Mouse (Mus musculus) cerebellum, adult 11 months (tissue): ENCODE data around the gene Myl7.

Experiments used
- DNase-seq: peaks from one replicate; pipeline ENCODE4 v3.0.0; 2022

Myl7 gene

DNA sequence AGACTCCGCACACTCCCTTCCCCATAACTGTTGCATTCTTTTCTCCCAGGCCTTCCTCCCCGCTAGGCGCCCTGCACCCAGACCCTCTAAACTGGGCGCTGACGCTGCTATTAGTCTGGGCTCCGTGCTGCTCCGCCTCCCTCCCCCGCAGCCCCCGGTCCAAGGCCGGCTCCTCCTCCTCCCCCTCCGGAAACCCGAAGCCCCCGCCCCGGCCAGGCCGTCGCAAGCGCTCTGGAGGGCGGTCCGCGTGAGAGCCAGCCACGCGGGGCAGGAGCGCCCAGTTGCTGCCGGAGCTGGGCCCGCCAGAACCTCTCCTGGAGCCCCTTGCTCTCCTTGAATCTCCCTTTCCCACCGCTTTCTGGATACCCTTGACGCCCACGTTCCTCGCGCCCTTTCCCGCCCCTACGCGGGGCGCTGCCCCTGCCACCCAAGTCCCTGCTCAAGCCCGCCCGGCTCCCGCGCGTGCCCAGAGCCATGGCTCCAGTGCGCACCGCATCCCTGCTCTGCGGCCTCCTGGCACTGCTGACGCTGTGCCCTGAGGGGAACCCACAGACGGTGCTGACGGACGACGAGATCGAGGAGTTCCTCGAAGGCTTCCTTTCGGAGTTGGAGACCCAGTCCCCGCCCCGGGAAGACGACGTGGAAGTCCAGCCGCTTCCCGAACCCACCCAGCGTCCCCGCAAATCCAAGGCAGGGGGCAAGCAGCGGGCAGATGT, 36.7 kb downstream of the Myl7 start, which contains the start of gene Aebp1:
Gene Aebp1 (plus strand): TSS at position 270 of the 716 bp plus-strand sequence.
- DNase-seq, result no peak

DNA sequence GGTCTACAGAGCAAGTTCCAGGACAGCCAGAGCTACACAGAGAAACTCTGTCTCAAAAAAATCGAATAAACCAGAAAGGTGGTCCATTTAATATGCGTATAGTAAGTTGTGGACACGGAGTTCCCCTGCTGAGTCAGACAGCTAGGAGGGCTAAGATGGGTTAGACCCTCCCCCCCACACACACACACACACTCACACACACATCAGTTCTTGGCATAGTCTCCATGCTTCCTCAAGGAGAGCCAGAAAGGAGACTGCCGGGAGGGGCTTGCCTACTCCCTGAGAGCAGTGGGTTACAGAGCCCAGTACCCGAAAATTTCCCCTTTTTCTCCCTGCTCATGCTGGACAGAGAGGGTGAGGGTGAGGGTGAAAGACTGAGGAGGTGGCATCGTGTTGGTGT, 37.9 kb downstream of the Myl7 start:
- DNase-seq, result no peak

DNA sequence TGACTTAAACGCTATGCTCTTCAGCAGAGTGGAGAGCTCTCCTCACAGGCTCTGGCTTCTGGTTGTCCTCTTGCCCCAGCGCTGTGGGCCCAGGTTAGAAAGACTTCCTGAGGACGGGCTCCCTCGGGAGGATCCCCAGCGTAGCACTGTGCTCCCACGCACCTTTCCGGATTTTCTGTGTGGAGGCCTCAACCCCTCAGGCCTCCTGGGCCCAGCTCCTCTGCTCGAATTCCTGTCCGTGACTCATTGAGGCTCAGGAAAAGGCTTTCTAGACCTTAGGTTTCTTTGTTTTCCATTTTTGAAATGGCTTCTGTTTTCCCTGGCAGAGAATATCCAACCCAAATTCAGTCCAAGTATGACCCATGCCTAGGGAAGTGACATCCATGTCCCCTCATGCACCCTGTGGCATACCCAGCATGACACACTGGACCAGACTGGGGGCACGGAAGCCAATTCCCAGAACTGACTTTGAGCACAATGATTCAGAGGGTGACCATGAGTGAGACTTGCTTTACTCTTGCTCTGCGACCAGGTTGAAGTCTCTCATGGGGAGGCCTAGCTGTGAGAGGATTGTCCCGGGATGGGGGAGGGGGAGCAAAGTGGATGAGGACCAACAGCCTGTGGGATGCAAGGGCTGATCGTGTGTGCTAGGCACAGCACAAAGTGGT, 38.6 kb downstream of the Myl7 start:
- no peak for DNase-seq

DNA sequence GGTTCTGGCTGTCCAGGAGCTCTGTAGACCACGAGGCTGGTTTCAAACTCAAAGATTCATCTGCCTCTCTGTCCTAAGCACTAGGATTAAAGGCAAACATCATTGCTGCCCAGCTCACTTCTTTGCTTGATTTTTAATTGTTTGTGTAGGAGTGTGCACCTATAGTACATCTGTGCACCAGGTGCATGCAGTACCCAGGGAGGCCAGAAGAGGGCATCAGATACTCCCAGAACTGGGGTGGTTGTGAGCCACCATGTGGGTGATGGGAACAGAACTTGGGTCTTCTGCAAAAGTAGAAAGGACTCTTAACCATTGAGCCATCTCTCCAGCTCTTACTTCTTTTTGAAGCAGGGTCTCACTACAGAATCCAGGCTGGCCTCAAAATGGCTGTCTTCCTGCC, 39.9 kb downstream of the Myl7 start:
- DNase-seq, result no peak

DNA sequence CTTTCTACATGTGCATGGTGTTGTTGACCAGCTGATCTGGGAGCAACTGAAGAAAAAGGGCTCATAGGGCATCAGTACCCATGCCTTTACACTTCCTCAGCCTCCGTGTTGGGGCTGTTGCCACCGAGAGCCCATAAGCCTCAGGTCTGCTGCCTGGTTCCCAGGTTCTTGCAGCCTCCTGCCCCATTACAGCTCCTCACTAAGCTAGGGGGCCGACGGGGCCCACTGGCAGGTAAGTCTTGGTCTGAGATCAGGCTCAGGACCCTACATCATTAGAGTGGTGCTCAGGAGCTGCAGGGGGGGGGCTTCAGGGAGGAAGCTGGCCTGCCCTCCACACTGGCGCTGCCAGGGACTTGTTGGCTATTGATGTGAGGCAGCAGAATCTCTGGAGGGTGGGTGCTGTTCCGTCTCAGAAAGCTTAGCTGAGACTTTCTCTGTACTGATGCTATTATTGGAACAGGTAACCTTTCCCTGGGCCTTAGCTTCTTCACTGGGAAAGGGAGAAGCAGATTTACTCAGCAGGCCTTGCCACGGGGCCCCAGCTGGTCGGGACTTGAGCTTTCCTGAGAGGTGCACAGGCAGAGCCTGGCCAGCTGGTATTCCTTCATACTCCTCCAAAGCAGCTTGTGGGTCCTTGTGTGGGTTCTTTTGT, 42.0 kb downstream of the Myl7 start:
- no peak for DNase-seq

DNA sequence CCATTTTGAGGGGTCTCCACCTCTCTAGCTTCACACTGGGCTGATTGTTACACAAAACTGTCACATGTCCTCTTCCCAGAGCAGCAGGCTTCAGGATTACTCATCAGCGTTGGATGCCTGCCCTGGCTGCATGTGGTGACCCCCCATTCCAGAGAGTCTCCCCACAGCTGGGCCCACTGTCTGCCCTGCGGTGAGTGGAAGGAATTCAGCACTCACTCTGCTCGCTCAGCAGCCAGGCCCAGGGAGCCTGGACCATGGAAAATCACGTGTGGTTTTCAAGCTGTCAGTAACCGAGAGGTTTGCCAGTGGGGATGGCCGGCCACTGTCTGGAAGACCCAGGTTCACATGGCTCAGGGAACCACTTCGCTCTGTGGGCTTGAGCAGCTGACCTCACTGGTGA, 42.7 kb downstream of the Myl7 start:
- no peak for DNase-seq

DNA sequence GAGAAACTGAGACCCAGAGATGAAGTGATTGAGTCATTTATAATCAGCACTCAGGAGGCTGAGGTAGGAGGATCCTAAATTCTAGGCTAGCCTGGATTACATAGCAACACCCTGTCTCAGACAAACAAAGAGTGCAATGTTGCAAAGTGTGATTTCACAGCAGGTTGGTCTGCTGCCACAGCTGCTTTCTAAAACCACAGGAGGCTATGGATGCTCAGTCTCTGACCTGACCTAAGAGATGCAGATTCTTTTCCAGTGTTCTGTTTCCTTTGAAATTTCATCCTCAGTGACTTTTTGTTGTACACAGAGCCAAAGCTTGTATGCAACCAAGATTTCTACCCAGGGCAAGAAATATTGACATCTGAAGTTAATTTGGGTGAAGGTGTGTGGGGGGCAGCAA, 43.1 kb downstream of the Myl7 start:
- no peak for DNase-seq

DNA sequence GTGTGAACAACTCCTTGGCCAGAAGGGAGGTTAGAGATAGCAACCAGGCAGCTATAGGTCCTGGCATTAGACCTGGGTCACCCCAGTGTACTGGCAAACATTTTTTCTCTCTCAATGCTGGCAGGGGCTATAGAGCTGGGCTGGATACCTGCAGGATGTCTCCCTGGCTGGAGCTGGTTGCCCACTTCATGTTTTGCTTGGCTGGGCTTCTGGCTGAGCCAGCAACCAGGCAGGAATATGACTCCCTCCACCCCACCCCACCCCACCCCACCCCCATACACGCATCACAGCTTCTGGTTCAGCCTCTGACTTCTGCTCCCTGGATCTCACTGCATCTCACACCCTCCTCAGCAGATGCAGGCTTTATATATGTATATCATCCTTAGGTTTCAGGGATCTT, 46.3 kb downstream of the Myl7 start:
- no peak for DNase-seq

DNA sequence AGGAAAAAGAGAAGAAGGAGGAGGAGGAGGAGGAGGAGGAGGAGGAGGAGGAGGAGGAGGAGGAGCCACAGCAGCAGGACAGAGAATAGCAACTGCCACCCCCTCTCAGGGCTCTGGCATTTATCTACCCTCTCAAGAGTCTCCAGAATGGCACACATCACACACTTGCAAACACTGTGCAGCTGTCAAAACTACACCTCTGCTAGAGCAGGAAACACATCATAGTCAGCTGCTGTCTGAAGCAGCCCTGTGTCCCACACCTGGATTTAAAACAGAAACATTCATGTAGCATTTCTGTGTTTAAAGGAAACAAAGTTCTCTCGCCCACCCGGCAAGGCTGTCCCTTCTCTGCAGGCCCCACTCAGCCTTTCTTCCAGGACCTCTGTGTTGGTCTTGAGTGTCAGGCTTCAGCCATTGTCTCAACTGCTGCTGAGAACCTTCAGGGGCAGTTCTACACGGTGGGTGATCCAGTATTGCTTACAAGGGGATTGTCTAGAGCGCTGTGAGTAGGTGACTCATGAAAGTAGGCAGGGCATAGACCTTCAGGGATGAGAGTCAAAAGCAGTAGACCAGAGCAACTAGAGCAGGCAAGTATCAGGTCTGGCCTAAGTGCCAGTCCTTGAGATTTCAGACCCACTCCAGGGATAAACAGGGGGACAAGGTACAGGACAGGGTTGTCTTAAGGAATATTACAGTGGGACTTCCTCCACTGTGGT, 47.4 kb downstream of the Myl7 start:
- DNase-seq, result no peak

DNA sequence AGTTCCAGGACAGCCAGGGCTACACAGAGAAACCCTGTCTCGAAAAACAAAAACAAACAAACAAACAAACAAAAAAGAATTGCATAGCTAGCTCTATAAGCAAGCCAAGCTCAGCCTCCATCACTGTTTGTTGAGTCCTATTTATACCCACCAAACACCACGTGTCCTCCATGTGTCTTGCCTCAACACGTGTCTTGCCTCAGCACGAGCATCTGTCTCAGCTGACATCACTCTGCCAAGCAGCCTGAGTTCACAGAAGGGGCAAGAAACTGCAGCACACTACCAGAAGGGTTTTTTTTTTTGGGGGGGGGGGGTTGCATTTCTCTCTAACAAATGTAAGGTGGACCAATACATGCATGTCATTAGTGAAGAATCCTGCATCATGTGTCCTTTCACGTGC, 48.1 kb downstream of the Myl7 start:
- DNase-seq, result no peak

DNA sequence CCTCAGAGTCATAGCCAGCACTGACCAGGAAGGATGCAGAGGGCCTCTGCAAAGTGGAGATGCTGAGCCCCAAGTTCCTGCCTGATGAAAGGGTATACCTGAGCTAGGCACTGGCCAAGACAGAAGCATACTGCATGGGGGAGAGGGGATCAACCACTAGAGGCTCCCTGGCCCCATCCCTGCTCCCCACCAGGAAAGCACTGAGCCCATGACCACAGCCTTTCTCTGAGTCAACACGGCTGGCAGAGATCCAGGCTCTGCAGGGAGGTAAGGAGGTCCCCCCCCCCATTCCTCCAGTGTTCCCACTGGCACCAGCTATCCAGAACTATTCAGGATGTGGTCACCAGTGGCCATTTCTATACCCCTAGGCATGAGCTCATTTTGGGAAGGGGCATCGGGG, 49.3 kb downstream of the Myl7 start:
- no peak for DNase-seq

DNA sequence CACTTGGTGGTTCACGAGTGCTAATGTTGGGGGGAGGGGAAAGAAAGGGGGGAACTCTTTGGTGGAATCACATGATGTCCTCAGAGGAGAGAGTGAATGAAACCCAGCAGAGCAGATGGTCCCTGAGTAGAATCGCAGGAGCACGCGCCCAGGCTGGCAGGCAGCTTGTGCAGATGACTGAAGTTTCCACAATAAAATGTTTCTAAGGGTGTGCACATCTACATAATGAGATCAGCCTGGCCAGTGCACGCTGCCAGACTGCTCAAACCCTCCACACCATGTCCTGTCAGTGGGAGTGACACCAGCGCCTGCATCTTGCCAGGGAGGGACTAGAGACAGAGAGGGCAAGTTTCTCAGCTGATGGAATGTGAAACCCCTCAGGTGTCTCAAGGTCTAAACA, 49.8 kb downstream of the Myl7 start:
- no peak for DNase-seq

DNA sequence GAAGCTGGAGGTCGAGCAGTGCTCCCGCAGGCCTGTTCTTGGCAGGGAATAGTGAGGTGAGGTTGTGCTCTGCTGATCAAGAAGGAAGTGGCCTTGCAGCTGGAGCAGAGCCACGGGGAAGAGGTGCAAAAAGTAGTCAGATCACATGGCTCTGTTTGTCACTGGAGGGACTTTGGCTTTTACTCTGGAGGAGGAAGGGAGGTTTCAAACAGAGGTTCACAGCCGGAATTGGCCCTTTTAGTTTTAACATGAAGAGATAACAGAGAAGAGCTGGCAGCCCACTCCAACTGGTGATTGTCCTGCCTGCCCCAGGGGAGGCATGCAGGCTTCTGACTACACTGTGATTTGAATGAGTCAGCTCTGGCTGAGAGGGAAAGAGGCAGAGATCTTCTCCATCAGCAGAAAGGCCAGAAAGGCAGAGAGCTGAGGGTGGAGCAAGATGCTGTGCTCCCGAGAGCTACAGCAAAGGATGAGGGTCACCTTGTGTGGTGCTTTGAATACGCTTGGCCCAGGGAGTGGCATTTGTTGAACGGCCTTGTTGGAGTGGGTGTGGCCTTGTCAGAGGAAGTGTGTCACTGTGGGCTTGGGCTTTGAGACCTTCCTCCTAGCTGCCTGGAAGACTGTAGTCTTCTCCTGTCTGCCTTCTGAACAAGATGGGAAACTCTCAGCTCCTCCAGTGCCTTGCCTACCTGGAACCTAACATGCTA, 51.8 kb downstream of the Myl7 start:
- no peak for DNase-seq
